Mouse (Mus musculus) cortical plate, adult 2 months (tissue): ENCODE measurements at regions not wholly inside any gene's neighbourhood (a gene's known extent, or its start where the extent isn't known, plus 50 kb on each side); places are given as distances from the start of the nearest gene placed in this dataset.

Experiments used
- CTCF ChIP-seq: fragments of 200-500 bp; IDR thresholded peaks from 2 replicates; pipeline ENCODE4 v1.5.1; 2011; ENCODE audit warnings: mild to moderate bottlenecking, control low read depth, low read length; ENCODE audit not compliant: insufficient read depth; ENCODE audit errors: extremely low read depth
- POLR2A ChIP-seq: fragments of 200-500 bp; IDR thresholded peaks from 2 replicates; pipeline ENCODE4 v1.6.1; 2011; ENCODE audit warnings: mild to moderate bottlenecking, low read length, control low read depth; ENCODE audit not compliant: insufficient read depth; ENCODE audit errors: extremely low read depth

GRCm38 (mm10) chr13:51247378-51247777 is 76.6 kb downstream of the Nxnl2 start:
- no peak for TF ChIP-seq POLR2A
- no peak for TF ChIP-seq CTCF
